Mouse (Mus musculus) WW6 (cell line): ENCODE data around the gene Gramd1b.

Experiments used
- DNase-seq: peaks from one replicate; pipeline ENCODE4 v3.0.0-alpha.2; 2013; ENCODE audit warnings: low read depth, low spot score

Gramd1b gene

GRCm38 (mm10) chr9:40426282-40426964, 104.8 kb downstream of the Gramd1b start:
- no peak for DNase-seq

- DNase-seq, result no peak
Measured at GRCm38 (mm10) chr9:40424874-40425273, 106.3 kb downstream of the Gramd1b start.

GRCm38 (mm10) chr9:40423427-40423867, 107.7 kb downstream of the Gramd1b start:
- DNase-seq, result no peak

GRCm38 (mm10) chr9:40422368-40423057, 108.7 kb downstream of the Gramd1b start:
- DNase-seq, result no peak

GRCm38 (mm10) chr9:40420652-40421335, 110.4 kb downstream of the Gramd1b start:
- no peak for DNase-seq

- DNase-seq, result no peak
Measured at GRCm38 (mm10) chr9:40418803-40419202, 112.4 kb downstream of the Gramd1b start.

GRCm38 (mm10) chr9:40416150-40416549, 115.0 kb downstream of the Gramd1b start:
- no peak for DNase-seq

- DNase-seq, result no peak
Measured at GRCm38 (mm10) chr9:40414904-40415766, 116.0 kb downstream of the Gramd1b start.

- DNase-seq, result no peak
Measured at GRCm38 (mm10) chr9:40414498-40414903, 116.7 kb downstream of the Gramd1b start.

- no peak for DNase-seq
Measured at GRCm38 (mm10) chr9:40413601-40414000, 117.6 kb downstream of the Gramd1b start.

- DNase-seq, result no peak
Measured at GRCm38 (mm10) chr9:40412931-40413330, 118.3 kb downstream of the Gramd1b start.

- DNase-seq, result no peak
Measured at GRCm38 (mm10) chr9:40412246-40412645, 118.9 kb downstream of the Gramd1b start.

GRCm38 (mm10) chr9:40410895-40411294, 120.3 kb downstream of the Gramd1b start:
- DNase-seq, result no peak

- DNase-seq, result no peak
Measured at GRCm38 (mm10) chr9:40409071-40409470, 122.1 kb downstream of the Gramd1b start.

GRCm38 (mm10) chr9:40408415-40408814, 122.8 kb downstream of the Gramd1b start:
- DNase-seq, result no peak

- DNase-seq, result no peak
Measured at GRCm38 (mm10) chr9:40407876-40408275, 123.3 kb downstream of the Gramd1b start.

- DNase-seq, result no peak
Measured at GRCm38 (mm10) chr9:40405804-40406203, 125.4 kb downstream of the Gramd1b start.

GRCm38 (mm10) chr9:40405263-40405662, 125.9 kb downstream of the Gramd1b start:
- DNase-seq, result no peak

- DNase-seq, result no peak
Measured at GRCm38 (mm10) chr9:40404637-40405036, 126.5 kb downstream of the Gramd1b start.

- DNase-seq, result no peak
Measured at GRCm38 (mm10) chr9:40403750-40404149, 127.4 kb downstream of the Gramd1b start.

- DNase-seq, result no peak
Measured at GRCm38 (mm10) chr9:40401818-40402217, 129.4 kb downstream of the Gramd1b start.

GRCm38 (mm10) chr9:40400854-40401253, 130.3 kb downstream of the Gramd1b start:
- DNase-seq, result no peak
